Mouse (Mus musculus): Measurements from ENCODE around the gene Olfr18.

The Olfr18 gene

DNA sequence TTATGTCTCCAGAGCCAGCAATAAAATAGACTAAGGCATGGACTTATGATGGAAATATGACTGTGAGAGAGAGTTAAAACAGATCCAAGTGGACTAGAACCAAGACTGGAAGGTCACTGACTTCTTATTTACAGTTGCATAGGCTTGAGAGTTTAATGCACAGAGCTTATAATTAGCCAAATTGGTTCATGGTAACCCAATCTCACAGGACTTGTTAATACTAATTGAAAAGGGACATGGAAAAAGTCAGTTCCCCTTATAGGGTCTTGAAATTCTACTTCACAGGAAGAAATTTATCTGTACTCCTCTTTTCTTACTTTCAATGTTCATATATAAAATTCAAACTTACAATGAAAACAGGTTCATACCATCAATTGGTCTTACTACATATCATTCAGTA, at the start of gene Olfr18:
Gene Olfr18 (minus strand): TSS at position 101 of the 400 bp plus-strand sequence.
- DNase-seq (ENCODE audit: low read depth, low spot score): no peak

- no peak for DNase-seq (ENCODE audit: low read depth, low spot score)
These were observed 49.4 kb upstream of the Olfr18 start for GRCm38 (mm10) chr9:20385343-20385703.

GRCm38 (mm10) chr9:20384532-20385342, 48.8 kb upstream of the Olfr18 start, which contains the start of gene Zfp560:
Zfp560 (minus strand) TSS chr9:20385177.
- DNase-seq (ENCODE audit: low read depth, low spot score): peak; percentile 55

GRCm38 (mm10) chr9:20383659-20384058, 47.8 kb upstream of the Olfr18 start:
- DNase-seq (ENCODE audit: low read depth, low spot score): no peak

DNA sequence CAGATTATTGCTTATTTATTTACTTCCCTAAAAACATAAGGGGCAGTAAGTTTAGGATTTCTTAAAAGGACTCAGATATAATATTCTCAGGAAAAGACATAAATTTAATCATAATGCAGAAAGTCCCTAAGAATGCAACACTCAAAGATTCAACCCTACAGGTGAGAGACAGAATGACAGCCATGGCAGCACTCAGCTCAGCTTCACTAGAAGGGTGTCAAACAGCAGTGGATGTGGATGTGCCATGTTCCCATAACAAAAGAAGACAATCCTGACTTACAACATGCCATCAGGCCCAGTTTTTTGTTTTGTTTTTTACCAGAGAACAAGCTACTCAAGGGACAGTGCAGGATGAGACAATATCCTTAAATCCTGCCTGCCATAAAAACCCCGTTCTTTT, 38.8 kb upstream of the Olfr18 start:
- DNase-seq (ENCODE audit: low read depth, low spot score): no peak

- no peak for DNase-seq (ENCODE audit: low read depth, low spot score)
These were observed 31.4 kb upstream of the Olfr18 start for GRCm38 (mm10) chr9:20367311-20367710.

- no peak for DNase-seq (ENCODE audit: low read depth, low spot score)
These were observed 12.6 kb upstream of the Olfr18 start for GRCm38 (mm10) chr9:20348501-20348900.

DNA sequence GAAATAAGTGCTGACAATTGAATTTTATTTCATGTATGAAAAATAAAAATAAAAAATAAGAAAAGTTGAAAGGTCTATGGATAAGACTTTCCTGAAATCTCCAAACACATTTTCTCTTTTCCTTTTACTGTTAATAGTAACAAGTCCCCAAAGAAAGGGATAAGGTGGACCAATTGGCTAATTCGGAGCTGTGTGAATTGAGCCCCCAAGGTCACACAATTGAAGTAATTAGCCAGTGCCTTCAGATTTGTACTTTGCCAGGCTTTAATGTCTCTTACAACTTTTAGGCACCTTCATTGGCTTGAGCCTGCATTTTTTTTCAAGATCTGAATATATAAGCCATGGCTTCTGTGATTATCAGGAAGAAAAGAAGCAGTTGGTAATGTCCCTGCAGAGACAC, 37.7 kb downstream of the Olfr18 start, which contains the start of gene Olfr873:
Gene Olfr873 (plus strand): TSS at position 301 of the 400 bp plus-strand sequence.
- no peak for DNase-seq (ENCODE audit: low read depth, low spot score)

GRCm38 (mm10) chr9:20295562-20295961, 40.3 kb downstream of the Olfr18 start:
- peak; percentile 22 for DNase-seq (ENCODE audit: low read depth, low spot score)

DNA sequence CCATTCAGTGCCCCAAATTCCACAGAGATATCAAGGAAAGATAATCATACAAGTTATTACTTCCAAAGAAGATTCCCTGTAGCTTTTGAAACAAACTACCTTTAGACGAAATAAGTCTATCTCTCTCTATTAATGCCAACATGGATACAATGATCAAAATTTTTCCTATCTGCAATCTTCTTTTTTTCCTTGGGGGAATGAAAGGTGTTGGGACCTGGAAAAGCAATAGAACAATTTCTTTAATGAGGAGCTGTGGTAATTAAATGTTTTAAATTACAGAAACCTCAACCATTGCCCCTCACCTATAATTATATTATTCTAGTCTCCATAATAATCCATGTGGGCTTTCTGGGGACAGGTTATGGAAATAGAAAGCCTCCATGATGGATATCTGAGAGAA, 53.8 kb downstream of the Olfr18 start, which contains the start of gene Olfr39:
Gene Olfr39 (plus strand): TSS at position 301 of the 400 bp plus-strand sequence.
- no peak for DNase-seq (ENCODE audit: low read depth, low spot score)

Measured in WW6 (cell line).